Mouse (Mus musculus) heart, adult 9 months (tissue): ENCODE measurements around the gene Tas2r115.
"Not testable (repeated sequence)": the region's sequence is repeated elsewhere in the genome, so short reads cannot be mapped to it uniquely, and the experiment has no call there.

ENCODE experiments used
- DNase-seq, 2 experiments: peaks; one replicate each; pipeline ENCODE4 v3.0.0; 2022; ENCODE audit warnings: low spot score in 2 of 2

The Tas2r115 gene

DNA sequence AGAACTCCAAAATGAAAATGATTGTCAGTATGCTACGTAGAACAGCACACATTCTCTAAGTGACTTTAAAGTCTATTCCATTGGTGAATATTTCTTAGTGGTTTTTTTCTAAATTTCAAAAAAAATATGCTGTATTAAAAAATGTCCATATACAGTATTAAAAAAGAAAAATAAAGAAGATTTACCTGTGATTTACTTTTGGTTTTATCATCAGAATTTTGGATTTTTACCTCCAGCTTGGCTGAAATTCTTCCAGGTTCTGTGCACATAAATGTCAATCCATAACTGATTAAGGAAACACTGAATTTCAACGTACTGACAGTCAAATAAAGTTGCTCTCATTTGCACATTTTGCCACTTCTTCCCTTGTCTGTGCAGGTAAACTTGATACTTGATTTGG, at the start of gene Tas2r115:
Gene Tas2r115 (minus strand): TSS at position 101 of the 400 bp plus-strand sequence.
- no peak for DNase-seq

DNA sequence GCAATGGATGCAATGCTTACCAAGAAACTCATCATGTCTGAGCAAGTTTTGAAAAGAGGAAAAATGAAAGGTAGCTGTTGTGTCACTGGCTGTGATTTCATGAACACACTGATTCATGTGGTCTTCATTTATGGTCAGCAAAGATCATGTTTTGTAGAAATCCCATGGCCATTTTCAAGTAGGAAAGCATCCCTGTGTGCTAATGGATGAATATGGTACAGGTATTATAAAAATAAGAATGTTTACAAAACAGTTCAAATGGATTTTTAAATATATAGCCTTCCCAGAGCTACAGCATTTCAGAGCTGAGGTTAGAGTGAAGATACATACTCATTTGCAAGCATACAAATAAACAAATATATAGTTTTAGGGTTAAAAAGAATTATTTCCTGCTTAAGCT, 40.2 kb upstream of the Tas2r115 start, which contains the start of gene Tas2r136:
Gene Tas2r136 (minus strand): TSS at position 101 of the 400 bp plus-strand sequence.
- DNase-seq, result no peak

- DNase-seq, result no peak
Observed at GRCm38 (mm10) chr6:132761831-132762230, 24.0 kb upstream of the Tas2r115 start, which contains the start of gene Tas2r102. Tas2r102 (plus strand) TSS chr6:132762131.

GRCm38 (mm10) chr6:132754430-132754829, 16.6 kb upstream of the Tas2r115 start, which contains the start of gene Tas2r124:
Tas2r124 (plus strand) TSS chr6:132754730.
- DNase-seq, result no peak

GRCm38 (mm10) chr6:132750206-132750605, 12.4 kb upstream of the Tas2r115 start:
- no peak for DNase-seq

- no peak for DNase-seq
Observed at GRCm38 (mm10) chr6:132711828-132712227, 26.0 kb downstream of the Tas2r115 start, which contains the start of gene Tas2r122. Tas2r122 (minus strand) TSS chr6:132711928.

- no peak for DNase-seq
Observed at GRCm38 (mm10) chr6:132700907-132701306, 36.9 kb downstream of the Tas2r115 start, which contains the start of gene Tas2r121. Tas2r121 (minus strand) TSS chr6:132701007.

DNA sequence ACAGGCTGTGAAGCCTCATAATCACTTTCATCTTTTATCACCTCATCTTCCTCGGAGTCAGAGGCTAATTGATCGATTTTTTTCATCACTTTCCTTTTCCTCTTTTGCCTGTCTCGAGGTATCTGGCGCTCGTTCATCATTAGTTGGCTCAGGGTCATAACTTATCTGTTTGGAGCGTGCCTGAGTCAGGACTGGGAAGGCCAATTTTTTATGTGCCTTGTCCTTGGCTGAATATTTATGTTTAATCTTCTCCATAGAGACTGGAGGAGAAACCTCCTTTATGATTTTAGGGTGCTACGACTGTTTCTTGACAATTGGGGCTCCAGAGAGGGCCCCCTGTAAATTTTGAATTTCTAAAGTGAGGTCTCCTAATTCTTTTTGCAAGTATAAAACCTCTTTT, 46.2 kb downstream of the Tas2r115 start:
- DNase-seq, result not testable (repeated sequence)
